Mouse (Mus musculus) brain, embryonic 14.5 days (tissue): ENCODE measurements at regions not wholly inside any gene's neighbourhood (a gene's known extent, or its start where the extent isn't known, plus 50 kb on each side); places are given as distances from the start of the nearest gene placed in this dataset.

ENCODE experiments used
- CTCF ChIP-seq: fragments of 200-500 bp; IDR thresholded peaks from 2 replicates; pipeline ENCODE4 v1.5.1; 2012; ENCODE audit warnings: inconsistent platforms, mild to moderate bottlenecking, moderate library complexity, borderline replicate concordance; ENCODE audit not compliant: insufficient read depth, insufficient read length; ENCODE audit errors: extremely low read depth
- POLR2A ChIP-seq: fragments of 200-500 bp; IDR thresholded peaks from 2 replicates; pipeline ENCODE4 v1.6.1; 2012; ENCODE audit warnings: mild to moderate bottlenecking, inconsistent platforms, borderline replicate concordance; ENCODE audit not compliant: poor library complexity, insufficient read depth, insufficient read length, severe bottlenecking; ENCODE audit errors: extremely low read depth

DNA sequence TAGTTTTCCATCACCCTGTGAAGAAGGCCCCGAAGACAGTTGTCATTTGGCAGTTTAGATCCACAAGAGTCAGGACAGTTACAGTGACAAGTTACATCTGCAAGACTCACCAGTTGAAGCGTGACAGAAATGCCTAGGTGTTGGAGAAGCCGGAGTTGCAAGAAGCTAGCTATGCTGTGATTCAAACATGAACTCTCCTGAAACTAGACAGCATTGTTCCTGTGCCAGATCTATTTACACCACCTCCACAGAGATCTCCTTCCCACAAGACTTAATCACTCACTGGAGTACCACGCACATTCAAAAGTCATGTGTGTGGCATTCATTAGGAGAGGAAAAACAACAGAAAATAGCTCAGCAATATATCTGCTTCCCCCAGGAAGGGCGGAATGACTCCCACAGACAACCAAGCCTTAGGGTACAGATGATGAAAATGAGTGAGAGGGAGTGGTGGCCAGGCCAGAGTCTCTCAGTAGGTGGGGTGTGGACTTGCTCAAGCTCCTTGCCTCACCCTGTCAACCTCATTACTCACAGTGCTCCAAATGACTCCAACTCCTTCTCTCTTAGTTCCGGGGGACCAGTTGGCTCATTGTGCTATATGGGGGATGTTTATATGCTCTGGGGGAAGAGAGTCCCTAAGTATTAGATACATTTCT lies 679.7 kb downstream of the Epha4 start:
- TF ChIP-seq POLR2A (no peak), CTCF (no peak)
